Mouse (Mus musculus) G1E (cell line): Measurements from ENCODE around the gene Pitpna.

ENCODE experiments used
- CTCF ChIP-seq: IDR thresholded peaks from 2 replicates; pipeline ENCODE4 v1.5.1; 2012; ENCODE audit warnings: low read depth, low read length, inconsistent platforms, mixed read lengths
- TAL1 ChIP-seq: conservative IDR thresholded peaks from 2 replicates; pipeline ENCODE4 v1.6.1; 2012; ENCODE audit warnings: low read depth, low read length, inconsistent platforms, mixed read lengths

DNA sequence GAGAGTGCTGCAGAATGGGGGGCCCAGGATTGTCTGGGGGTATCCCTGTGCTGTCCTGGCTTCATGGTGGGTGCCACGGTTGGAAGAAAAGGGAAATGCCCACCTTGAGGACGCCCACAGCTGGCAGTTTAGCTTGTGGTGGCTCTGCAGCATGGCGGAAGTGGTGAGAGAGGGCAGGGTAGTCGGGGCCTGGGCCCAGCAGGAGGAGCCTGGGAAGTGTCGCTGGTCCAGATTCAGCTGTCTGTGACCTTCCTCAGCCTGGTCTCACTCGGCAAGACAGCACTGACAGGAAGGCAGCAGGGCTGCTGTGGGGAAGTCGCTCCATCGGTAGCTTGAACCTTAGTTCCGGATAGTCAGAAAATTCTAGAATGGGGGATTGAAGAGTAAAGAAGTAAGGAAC is 6.5 kb downstream of the Pitpna start:
- no peak for TF ChIP-seq TAL1
- TF ChIP-seq CTCF: no peak
